Mouse (Mus musculus) C2C12 (cell line): ENCODE results near the gene Exoc4. TPM values are rescaled to one million over a fixed set of nuclear protein-coding genes. Genes with fewer than 3 reads are reported as not detected.

Source experiments
- H3K27me3 ChIP-seq: one replicate; pipeline ENCODE4 v1.6.1; 2011; ENCODE audit not compliant: control insufficient read depth, insufficient read depth, insufficient read length
- H3K36me3 ChIP-seq: one replicate; pipeline ENCODE4 v1.6.1; 2011; ENCODE audit not compliant: control insufficient read depth, insufficient read depth
- H3K4me3 ChIP-seq: one replicate; pipeline ENCODE4 v1.5.1; 2011; ENCODE audit warnings: mild to moderate bottlenecking, control low read depth; ENCODE audit not compliant: poor library complexity, insufficient read depth, severe bottlenecking
- H3K79me2 ChIP-seq: one replicate; pipeline ENCODE4 v1.6.1; 2011; ENCODE audit not compliant: control insufficient read depth, insufficient read depth
- H3K79me3 ChIP-seq: one replicate; pipeline ENCODE4 v1.6.1; 2011; ENCODE audit warnings: low read depth, control low read depth
- H3ac ChIP-seq: one replicate; pipeline ENCODE3; 2011; ENCODE audit warnings: low read depth; ENCODE audit not compliant: control insufficient read depth, insufficient read length
- CEBPB ChIP-seq: IDR thresholded peaks from one replicate; pipeline ENCODE4 v1.6.1; 2011; ENCODE audit warnings: low read depth, mild to moderate bottlenecking, control low read depth, moderate library complexity
- CTCF ChIP-seq: IDR thresholded peaks from one replicate; pipeline ENCODE4 v1.5.1; 2011; ENCODE audit not compliant: control insufficient read depth, insufficient read depth, insufficient read length
- FOSL1 ChIP-seq: IDR thresholded peaks from one replicate; pipeline ENCODE4 v1.8.0; 2011; ENCODE audit warnings: mild to moderate bottlenecking, low read length; ENCODE audit not compliant: poor library complexity, insufficient read depth, severe bottlenecking
- MAX ChIP-seq: IDR thresholded peaks from one replicate; pipeline ENCODE4 v1.6.1; 2011; ENCODE audit warnings: mild to moderate bottlenecking, control low read depth
- MYOD1 ChIP-seq: IDR thresholded peaks from one replicate; pipeline ENCODE4 v1.6.1; 2011; ENCODE audit warnings: low read depth; ENCODE audit not compliant: control insufficient read depth, insufficient read length
- MYOG ChIP-seq: IDR thresholded peaks from one replicate; pipeline ENCODE4 v1.6.1; 2011; ENCODE audit not compliant: control insufficient read depth, insufficient read length; ENCODE audit errors: extremely low read depth
- USF1 ChIP-seq: IDR thresholded peaks from one replicate; pipeline ENCODE4 v1.6.1; 2011; ENCODE audit warnings: low read depth, mild to moderate bottlenecking, control low read depth, moderate library complexity
- polyA plus RNA-seq: library from polyadenylated mRNA; unstranded; fragments of >200 nt; fragmentation: generic; extraction: Trizol; gene quantifications from one replicate; pipeline ENCODE4 v1.2.1, GENCODE M21; 2012; ENCODE audit warnings: missing spikeins

Exoc4 gene
- polyA plus RNA-seq, 1 experiment: 20.6 TPM

GRCm38 (mm10) chr6:33866901-33867580 lies 618.2 kb downstream of the Exoc4 start:
- Histone ChIP-seq H3K4me3 (no peak overlapping the region), H3K27me3 (no peaks in the 10 kb centered on the region), H3K36me3 (peaks cover 6% of the 10 kb centered on the region), H3ac (no peak overlapping the region), H3K79me2 (no peaks in the 10 kb centered on the region), H3K79me3 (no peaks in the 10 kb centered on the region)
- no peak for TF ChIP-seq CTCF
- TF ChIP-seq FOSL1: no peak
- TF ChIP-seq MYOD1: no peak
- TF ChIP-seq MYOG: no peak

- no peak overlapping the region for H3K4me3 ChIP-seq
- H3K36me3 ChIP-seq: peaks cover 6% of the 10 kb centered on the region
- TF ChIP-seq USF1 (no peak), CEBPB (peak; percentile 12), FOSL1 (no peak), CTCF (no peak)
- no peak overlapping the region for H3ac ChIP-seq
- no peaks in the 10 kb centered on the region for H3K79me2 ChIP-seq
- H3K27me3 ChIP-seq: no peaks in the 10 kb centered on the region
- no peaks in the 10 kb centered on the region for H3K79me3 ChIP-seq
These were observed 620.4 kb downstream of the Exoc4 start for GRCm38 (mm10) chr6:33869251-33869650.

GRCm38 (mm10) chr6:33870468-33871142 lies 621.7 kb downstream of the Exoc4 start:
- Histone ChIP-seq H3K4me3 (no peak overlapping the region), H3K79me2 (no peaks in the 10 kb centered on the region), H3K27me3 (no peaks in the 10 kb centered on the region), H3ac (no peak overlapping the region), H3K79me3 (no peaks in the 10 kb centered on the region), H3K36me3 (peaks cover 6% of the 10 kb centered on the region)
- TF ChIP-seq CEBPB: no peak
- no peak for TF ChIP-seq MYOG
- TF ChIP-seq FOSL1: no peak
- TF ChIP-seq MAX: no peak
- TF ChIP-seq USF1: no peak
- TF ChIP-seq MYOD1: no peak
- no peak for TF ChIP-seq CTCF

- no peak overlapping the region for H3K4me3 ChIP-seq
- H3K36me3 ChIP-seq: peaks cover 3% of the 10 kb centered on the region
- H3K27me3 ChIP-seq: no peaks in the 10 kb centered on the region
- TF ChIP-seq MYOD1: no peak
- no peak for TF ChIP-seq MYOG
- TF ChIP-seq CEBPB: no peak
- no peak for TF ChIP-seq FOSL1
- TF ChIP-seq USF1: no peak
- no peak for TF ChIP-seq MAX
- TF ChIP-seq CTCF: no peak
- H3K79me3 ChIP-seq: no peaks in the 10 kb centered on the region
- no peaks in the 10 kb centered on the region for H3K79me2 ChIP-seq
- H3ac ChIP-seq: no peak overlapping the region
These were observed 622.4 kb downstream of the Exoc4 start for GRCm38 (mm10) chr6:33871286-33871685.

- H3ac ChIP-seq: no peak overlapping the region
- TF ChIP-seq MYOG (no peak), MYOD1 (no peak), CEBPB (no peak), USF1 (no peak), MAX (no peak), FOSL1 (no peak), CTCF (no peak)
- no peaks in the 10 kb centered on the region for H3K79me2 ChIP-seq
- H3K79me3 ChIP-seq: no peaks in the 10 kb centered on the region
- H3K36me3 ChIP-seq: no peaks in the 10 kb centered on the region
- no peaks in the 10 kb centered on the region for H3K27me3 ChIP-seq
- H3K4me3 ChIP-seq: no peak overlapping the region
These were observed 623.3 kb downstream of the Exoc4 start for GRCm38 (mm10) chr6:33872192-33872591.

GRCm38 (mm10) chr6:33873000-33873399 lies 624.1 kb downstream of the Exoc4 start:
- Histone ChIP-seq H3K36me3 (no peaks in the 10 kb centered on the region), H3ac (no peak overlapping the region), H3K27me3 (no peaks in the 10 kb centered on the region), H3K79me2 (no peaks in the 10 kb centered on the region), H3K4me3 (no peak overlapping the region), H3K79me3 (no peaks in the 10 kb centered on the region)
- TF ChIP-seq FOSL1: no peak
- TF ChIP-seq CTCF: no peak
- no peak for TF ChIP-seq MYOG
- TF ChIP-seq CEBPB: no peak
- TF ChIP-seq MAX: no peak
- no peak for TF ChIP-seq MYOD1
- TF ChIP-seq USF1: no peak
